Mouse (Mus musculus) left cerebral cortex, postnatal 36 days (tissue): Measurements from ENCODE around the gene Samd4. TPM values are rescaled to one million over a fixed set of nuclear protein-coding genes. Genes with fewer than 3 reads are reported as not detected.

ENCODE experiments used
- DNase-seq, 2 experiments: peaks; one replicate each; pipeline ENCODE4 v3.0.0; 2021 to 2022; ENCODE audit warnings: low spot score in 2 of 2, mixed read lengths in 1 of 2
- intact Hi-C: fragments of 180-260 bp; cut with DNase I; formaldehyde crosslinking; loops from one replicate; pipeline ENCODE4 v1.15.1; 2025
- microRNA-seq: library from miRNA; unstranded; fragments of <30 nt; microRNA quantifications from one replicate; pipeline ENCODE4 v1.2.0, GENCODE M21; 2022
- total RNA-seq, 2 experiments: library from RNA; stranded (reverse); gene quantifications; 2 replicates each; pipeline ENCODE4 v1.2.3; 2021

Samd4 gene
- total RNA-seq, 2 experiments from 2014 or later: 25.8 to 27.2 TPM

- intact Hi-C loops: no loop called here
- no peak for DNase-seq
Measured at GRCm38 (mm10) chr14:47136637-47137036, 254.0 kb downstream of the Samd4 start.

GRCm38 (mm10) chr14:47138853-47139252 lies 256.2 kb downstream of the Samd4 start:
- intact Hi-C loops: no loop called here
- no peak for DNase-seq

- DNase-seq: no peak
- intact Hi-C loops: no loop called here
Measured at GRCm38 (mm10) chr14:47144326-47144725, 261.7 kb downstream of the Samd4 start.

- no peak for DNase-seq
- intact Hi-C loops: no loop called here
Measured at GRCm38 (mm10) chr14:47151306-47151705, 268.7 kb downstream of the Samd4 start.

- DNase-seq: no peak
- intact Hi-C loops: no loop called here
Measured at GRCm38 (mm10) chr14:47154303-47154702, 271.6 kb downstream of the Samd4 start.

Small RNA genes lying within 50 kb of the gene (microRNA-seq; reads per million reads assigned to microRNA genes)
- 1.3 reads per million for gene Mir378c

Other genes with a start within 250 kb of the Samd4 start
- 1 to 10 TPM in 1 of 2 experiments, under 1 TPM in 1; 0.89 to 2.7 TPM for gene Cdkn3, start 122.3 kb upstream of the Samd4 start, total RNA-seq
- gene Cnih1, start 94.4 kb upstream of the Samd4 start, total RNA-seq: 10 to 100 TPM; 72.9 to 85.2 TPM
- gene Gmfb, start 60.6 kb upstream of the Samd4 start, total RNA-seq: 100 to 1,000 TPM; 133 to 145 TPM
- gene Cgrrf1, start 50.7 kb upstream of the Samd4 start, total RNA-seq: 10 to 100 TPM; 34.5 to 36.3 TPM